ENCODE assay signal across 7 mouse cellular contexts in the genomic region with DNA sequence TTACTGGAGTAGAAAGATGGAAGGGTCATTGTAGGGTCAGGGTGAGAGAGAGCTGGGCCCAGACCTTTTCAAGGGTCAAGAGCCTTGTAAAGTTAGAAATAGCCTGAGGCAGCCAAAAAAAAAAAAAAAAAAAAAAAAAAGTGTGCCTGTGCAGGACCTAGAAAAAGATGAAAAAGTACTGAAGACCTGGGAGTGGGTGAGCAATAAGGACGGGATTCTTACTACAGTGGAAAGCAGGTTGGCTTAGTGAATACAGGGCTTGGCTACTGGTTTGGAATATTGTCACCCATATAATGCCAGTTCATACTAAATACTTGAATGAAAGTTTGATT. TPM values are rescaled to one million over a fixed set of nuclear protein-coding genes. Genes with fewer than 3 reads are reported as not detected.
DNase-seq lines count a peak whose midpoint lies in the region; ATAC-seq and TF ChIP-seq lines count a peak whose summit lies in the region.

No protein-coding gene starts in this region.

- ATAC-seq in lung, embryonic 14.5 days (ENCODE audit: insufficient read depth), result no peak
- ATAC-seq in forebrain, embryonic 11.5 days (replicated peaks; ENCODE audit: low FRiP score), result no peak
- no peak for ATAC-seq in limb, embryonic 12.5 days (ENCODE audit: insufficient number of reproducible peaks, insufficient read depth, low FRiP score, low TSS enrichment, low read depth)

- no peak overlapping the region for H3K27ac ChIP-seq in lung, embryonic 14.5 days (ENCODE audit: low read depth)
- H3K27ac ChIP-seq in forebrain, embryonic 11.5 days (ENCODE audit: low read depth, low read length), result no peak overlapping the region
- H3K27ac ChIP-seq in limb, embryonic 12.5 days, result no peak overlapping the region
- H3K27ac ChIP-seq in olfactory bulb, adult 2 months (ENCODE audit: insufficient read depth, low read depth, low read length), result no peak overlapping the region

- TF ChIP-seq CTCF in lung, embryonic 14.5 days (IDR thresholded peaks at IDR 0.05; ENCODE audit: low read depth), result no peak
- no peak for TF ChIP-seq CTCF in olfactory bulb, adult 2 months (IDR thresholded peaks at IDR 0.05; ENCODE audit: insufficient read depth, low read depth, low read length)

- H3K4me3 ChIP-seq in lung, embryonic 14.5 days (ENCODE audit: low read depth, low read length), result peak overlapping the region; percentile 98
- H3K4me3 ChIP-seq in forebrain, embryonic 11.5 days (ENCODE audit: low read depth, low read length), result peak overlapping the region; percentile 95
- peak overlapping the region; percentile 98 for H3K4me3 ChIP-seq in limb, embryonic 12.5 days (replicated peaks)
- H3K4me3 ChIP-seq in olfactory bulb, adult 2 months (ENCODE audit: insufficient read depth, low read depth, low read length), result peak overlapping the region; percentile 86; the same call in 1 of the 2 replicates

- H3K36me3 ChIP-seq in lung, embryonic 14.5 days (ENCODE audit: insufficient read depth), result peaks cover 12% of the 10 kb centered on the region
- no peaks in the 10 kb centered on the region; the same call in 1 of the 2 replicates for H3K36me3 ChIP-seq in forebrain, embryonic 11.5 days (ENCODE audit: control insufficient read depth, insufficient read depth, low read length)
- H3K36me3 ChIP-seq in limb, embryonic 12.5 days, result peaks cover 19% of the 10 kb centered on the region

- WGBS in lung, embryonic 14.5 days, result 84% methylated on average over 1 of the region's 1 CpGs
- 81% methylated on average over 1 of the region's 1 CpGs for WGBS in forebrain, embryonic 11.5 days
- 88% methylated on average over 1 of the region's 1 CpGs for WGBS in limb, embryonic 12.5 days
- WGBS in olfactory bulb, adult 2 months, result 63% methylated on average over 1 of the region's 1 CpGs

- no peaks in the 10 kb centered on the region for H3K27me3 ChIP-seq in lung, embryonic 14.5 days (ENCODE audit: insufficient read depth, low read length)
- H3K27me3 ChIP-seq in forebrain, embryonic 11.5 days (ENCODE audit: control insufficient read depth, insufficient read depth, low read length), result no peaks in the 10 kb centered on the region
- no peaks in the 10 kb centered on the region for H3K27me3 ChIP-seq in limb, embryonic 12.5 days

- TF ChIP-seq POLR2A in olfactory bulb, adult 2 months (IDR thresholded peaks at IDR 0.05; ENCODE audit: insufficient read depth, low read depth, low read length), result no peak

- peaks cover 6% of the 10 kb centered on the region for H3K4me1 ChIP-seq in lung, embryonic 14.5 days (ENCODE audit: insufficient read depth)
- peaks cover 2% of the 10 kb centered on the region for H3K4me1 ChIP-seq in forebrain, embryonic 11.5 days (replicated peaks; ENCODE audit: control insufficient read depth, insufficient read depth, low read length)
- H3K4me1 ChIP-seq in limb, embryonic 12.5 days (replicated peaks), result peaks cover 8% of the 10 kb centered on the region
- peaks cover 3% of the 10 kb centered on the region; the same call in 1 of the 2 replicates for H3K4me1 ChIP-seq in olfactory bulb, adult 2 months (ENCODE audit: control insufficient read depth, insufficient read depth, low read length)

- no peak for DNase-seq in lung, embryonic 14.5 days
- no peak for DNase-seq in lung, postnatal 25 days (ENCODE audit: low spot score)
- no peak for DNase-seq in forebrain, embryonic 11.5 days (ENCODE audit: low spot score)
- no peak for DNase-seq in urinary bladder, adult 2 months (ENCODE audit: low spot score)
- DNase-seq in layer of hippocampus, postnatal 25 days (ENCODE audit: extremely low spot score in 1 of 2, low spot score in 1 of 2), result no peak

- no peaks in the 10 kb centered on the region for H3K9me3 ChIP-seq in lung, embryonic 14.5 days (ENCODE audit: low read depth, low read length)
- no peaks in the 10 kb centered on the region for H3K9me3 ChIP-seq in forebrain, embryonic 11.5 days (ENCODE audit: control insufficient read depth, low read length)
- H3K9me3 ChIP-seq in limb, embryonic 12.5 days, result no peaks in the 10 kb centered on the region

- peak overlapping the region; percentile 94 for H3K4me2 ChIP-seq in lung, embryonic 14.5 days
- H3K4me2 ChIP-seq in forebrain, embryonic 11.5 days (ENCODE audit: low read depth, low read length, severe bottlenecking), result peak overlapping the region; percentile 88; the same call in 1 of the 2 replicates
- H3K4me2 ChIP-seq in limb, embryonic 12.5 days, result peak overlapping the region; percentile 94

- H3K9ac ChIP-seq in lung, embryonic 14.5 days, result no peak overlapping the region
- no peak overlapping the region; the same call in 1 of the 2 replicates for H3K9ac ChIP-seq in forebrain, embryonic 11.5 days (ENCODE audit: low read length)
- 0 out of 2 replicates have a peak overlapping the region, but pooled peaks have one; percentile 99 for H3K9ac ChIP-seq in limb, embryonic 12.5 days (replicated peaks)

RNA-seq across cellular contexts. Expression of a gene that starts 0.5 kb away (rescaled TPM):
- 8.4 and 11.2 TPM in 2 replicates for polyA plus RNA-seq in lung, embryonic 14.5 days (2014; fragmentation: Nextera tagmentation; extraction: Ambion mirVana)
- polyA plus RNA-seq in forebrain, embryonic 11.5 days (2014; fragmentation: Nextera tagmentation; extraction: Ambion mirVana), result 8.3 and 8.6 TPM in 2 replicates
- 9.2 and 10.0 TPM in 2 replicates for polyA plus RNA-seq in limb, embryonic 12.5 days (2016; fragmentation: Nextera tagmentation; extraction: Ambion mirVana)
- not detected in 2 replicates for polyA plus RNA-seq in olfactory bulb, adult 2 months (2012; ENCODE audit: insufficient read depth, insufficient read length, low replicate concordance, missing spikeins)
- 11.3 and 13.7 TPM in 2 replicates for polyA plus RNA-seq in urinary bladder, adult 2 months (2012; rRNA removed)
- total RNA-seq in layer of hippocampus, postnatal 25 days (2021), result 10 to 100 TPM; 38.7 to 45.0 TPM

RNA-seq across cellular contexts. Expression of a gene that starts 32.7 kb away (rescaled TPM):
- 29.0 and 29.2 TPM in 2 replicates for polyA plus RNA-seq in lung, embryonic 14.5 days (2014; fragmentation: Nextera tagmentation; extraction: Ambion mirVana)
- polyA plus RNA-seq in forebrain, embryonic 11.5 days (2014; fragmentation: Nextera tagmentation; extraction: Ambion mirVana), result 50.2 and 56.1 TPM in 2 replicates
- polyA plus RNA-seq in limb, embryonic 12.5 days (2016; fragmentation: Nextera tagmentation; extraction: Ambion mirVana), result 53.8 and 54.2 TPM in 2 replicates
- not detected in 2 replicates for polyA plus RNA-seq in olfactory bulb, adult 2 months (2012; ENCODE audit: insufficient read depth, insufficient read length, low replicate concordance, missing spikeins)
- polyA plus RNA-seq in urinary bladder, adult 2 months (2012; rRNA removed), result 13.4 and 15.2 TPM in 2 replicates
- 10 to 100 TPM; 45.3 to 47.3 TPM for total RNA-seq in layer of hippocampus, postnatal 25 days (2021)

RNA-seq across cellular contexts. Expression of a gene that starts 40.3 kb away (rescaled TPM):
- polyA plus RNA-seq in lung, embryonic 14.5 days (2014; fragmentation: Nextera tagmentation; extraction: Ambion mirVana), result 38.0 and 41.8 TPM in 2 replicates
- 47.0 and 47.1 TPM in 2 replicates for polyA plus RNA-seq in forebrain, embryonic 11.5 days (2014; fragmentation: Nextera tagmentation; extraction: Ambion mirVana)
- 51.6 and 56.1 TPM in 2 replicates for polyA plus RNA-seq in limb, embryonic 12.5 days (2016; fragmentation: Nextera tagmentation; extraction: Ambion mirVana)
- polyA plus RNA-seq in olfactory bulb, adult 2 months (2012; ENCODE audit: insufficient read depth, insufficient read length, low replicate concordance, missing spikeins), result not detected in 2 replicates
- 58.7 TPM in 2 replicates for polyA plus RNA-seq in urinary bladder, adult 2 months (2012; rRNA removed)
- total RNA-seq in layer of hippocampus, postnatal 25 days (2021), result 10 to 100 TPM; 83.0 to 92.1 TPM

RNA-seq across cellular contexts. Expression of a gene that starts 45.0 kb away (rescaled TPM):
- polyA plus RNA-seq in lung, embryonic 14.5 days (2014; fragmentation: Nextera tagmentation; extraction: Ambion mirVana), result 136 and 140 TPM in 2 replicates
- polyA plus RNA-seq in forebrain, embryonic 11.5 days (2014; fragmentation: Nextera tagmentation; extraction: Ambion mirVana), result 172 and 186 TPM in 2 replicates
- polyA plus RNA-seq in limb, embryonic 12.5 days (2016; fragmentation: Nextera tagmentation; extraction: Ambion mirVana), result 162 and 164 TPM in 2 replicates
- 88.0 TPM in 1 of 2 replicates, not detected in the other for polyA plus RNA-seq in olfactory bulb, adult 2 months (2012; ENCODE audit: insufficient read depth, insufficient read length, low replicate concordance, missing spikeins)
- polyA plus RNA-seq in urinary bladder, adult 2 months (2012; rRNA removed), result 84.2 and 98.4 TPM in 2 replicates
- total RNA-seq in layer of hippocampus, postnatal 25 days (2021), result 10 to 100 TPM; 84.7 to 86.4 TPM

Comparison
In these comparisons a context has a peak if more than half of its experiments do, and no peak if none do; other contexts are left out.
1. RNA of a gene that starts 32.7 kb away (polyA plus RNA-seq): 53.8 to 54.2 TPM in limb, embryonic 12.5 days, 50.2 to 56.1 TPM in forebrain, embryonic 11.5 days, 29.0 to 29.2 TPM in lung, embryonic 14.5 days and 13.4 to 15.2 TPM in urinary bladder, adult 2 months; not detected in olfactory bulb, adult 2 months; every median in the first group is over 10 times any median in the second.
2. Peak in every context shown above with its lines, with median percentiles within 50 percentile points of each other: H3K4me2 ChIP-seq and H3K4me3 ChIP-seq.